Comparison of ENCODE assay signal across 30 mouse cellular contexts in the genomic region with DNA sequence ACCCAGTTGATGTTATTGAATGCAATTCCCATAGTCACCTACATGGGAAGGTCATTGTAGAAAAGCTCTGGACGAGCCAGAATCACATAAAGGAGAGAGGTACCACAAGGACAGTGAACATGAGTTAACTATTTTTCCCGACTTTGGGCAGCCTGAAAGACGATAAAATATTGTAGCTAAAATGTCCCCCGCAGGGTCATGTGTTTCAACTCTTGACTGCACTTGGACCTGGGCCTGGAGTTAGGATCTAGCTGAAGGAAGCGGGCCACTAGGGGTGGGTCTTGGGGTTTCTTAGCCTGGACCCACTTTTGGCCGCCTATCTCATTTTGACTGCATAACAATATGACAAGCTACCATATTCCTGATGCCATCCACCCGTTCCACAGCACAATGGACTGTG. TPM values are rescaled to one million over a fixed set of nuclear protein-coding genes. Genes with fewer than 3 reads are reported as not detected.
DNase-seq lines count a peak whose midpoint lies in the region; TF ChIP-seq lines count a peak whose summit lies in the region.
"Had no signal": no experiment of that assay in that cellular context is flagged by ENCODE, and none has a peak within 500 bp of the region (broad histone marks: within the 10 kb centered on the region; RNA-seq: fewer than 3 reads in every experiment).

No protein-coding gene starts in this region.

- peak; percentile 33 to 71 for DNase-seq in adrenal gland, adult (ENCODE audit: inconsistent age in 2 of 2, low spot score in 1 of 2)
- DNase-seq in adrenal gland, postnatal 10 days: no peak
- peak; percentile 15 for DNase-seq in adrenal gland, postnatal 14 days
- no peak for DNase-seq in adrenal gland, adult 18-20 months (ENCODE audit: low spot score in 2 of 2)
- peak; percentile 69 for DNase-seq in kidney, adult 2 months
- DNase-seq in kidney, adult 18-20 months: no peak
- DNase-seq in adrenal gland, postnatal 36 days: peak; percentile 16 to 20
- DNase-seq: cerebellum, adult 11-12 months; cerebellum, adult 9-10 months; cerebellum, postnatal 14 days; gastrocnemius, postnatal 10 days; gastrocnemius, postnatal 36 days; heart, postnatal 10 days; heart, postnatal 36 days had no signal

- TF ChIP-seq CTCF in kidney, adult 2 months (conservative IDR thresholded peaks at IDR 0.05; ENCODE audit: insufficient read depth, insufficient read length, low read depth, low read length): no peak

- no peak overlapping the region for H3K4me3 ChIP-seq in kidney, adult 2 months (ENCODE audit: insufficient read depth, low read depth, low read length)
- H3K4me3 ChIP-seq: forebrain, embryonic 10.5 days; forebrain, embryonic 13.5 days; heart, embryonic 12.5 days; heart, embryonic 15.5 days; hindbrain, embryonic 10.5 days; hindbrain, embryonic 13.5 days; intestine, embryonic 15.5 days had no signal

- WGBS in kidney, adult 2 months: 71% methylated on average over 7 of the region's 7 CpGs

- no peak for TF ChIP-seq POLR2A in kidney, adult 2 months (IDR thresholded peaks at IDR 0.05; ENCODE audit: low read depth, low read length)

- peaks cover 18% of the 10 kb centered on the region; the same call in 1 of the 2 replicates for H3K4me1 ChIP-seq in kidney, adult 2 months (ENCODE audit: control insufficient read depth, insufficient read depth, low read length)
- H3K4me1 ChIP-seq: forebrain, embryonic 10.5 days; forebrain, embryonic 13.5 days; hindbrain, embryonic 10.5 days; hindbrain, embryonic 13.5 days; intestine, embryonic 15.5 days had no signal

- H3K36me3 ChIP-seq in kidney, adult 2 months (ENCODE audit: control insufficient read depth, insufficient read depth, low read length): peaks cover 5% of the 10 kb centered on the region
- H3K36me3 ChIP-seq: forebrain, embryonic 10.5 days; heart, embryonic 12.5 days; heart, embryonic 15.5 days; hindbrain, embryonic 10.5 days; hindbrain, embryonic 13.5 days; intestine, embryonic 15.5 days had no signal

- H3K27ac ChIP-seq in kidney, adult 2 months (ENCODE audit: insufficient read depth, low read depth, low read length): peak overlapping the region; percentile 94
- H3K27ac ChIP-seq: forebrain, embryonic 10.5 days; forebrain, embryonic 13.5 days; heart, embryonic 15.5 days; hindbrain, embryonic 10.5 days; hindbrain, embryonic 13.5 days; intestine, embryonic 15.5 days had no signal

- H3K27me3 ChIP-seq in kidney, adult 2 months (replicated peaks; ENCODE audit: control insufficient read depth, insufficient read depth, low read length): no peaks in the 10 kb centered on the region
- H3K27me3 ChIP-seq: forebrain, embryonic 13.5 days; heart, embryonic 12.5 days; heart, embryonic 15.5 days; hindbrain, embryonic 13.5 days; intestine, embryonic 15.5 days had no signal

RNA-seq across cellular contexts. Expression of a gene that starts 32.1 kb away (rescaled TPM):
- not detected for total RNA-seq in adrenal gland, postnatal 10 days (2021)
- not detected in 2 replicates for total RNA-seq in adrenal gland, postnatal 14 days (2021)
- total RNA-seq in adrenal gland, adult 18-20 months (2021): not detected
- polyA plus RNA-seq in kidney, adult 2 months (2012; rRNA removed): not detected in 2 replicates
- not detected for total RNA-seq in adrenal gland, postnatal 36 days (2021)
- total RNA-seq: ES-E14; gastrocnemius, postnatal 36 days; granulocyte monocyte progenitor cell, adult 5-6 weeks had no signal
- polyA plus RNA-seq: activated CD4-positive, CD25-positive, alpha-beta regulatory T cell, adult 4 months; brain, embryonic 14.5 days; forebrain, embryonic 16.5 days; hindbrain, embryonic 16.5 days; intestine, embryonic 15.5 days had no signal

RNA-seq across cellular contexts. Expression of a gene that starts 42.0 kb away (rescaled TPM):
- not detected for total RNA-seq in adrenal gland, postnatal 10 days (2021)
- not detected in 2 replicates for total RNA-seq in adrenal gland, postnatal 14 days (2021)
- total RNA-seq in adrenal gland, adult 18-20 months (2021): not detected
- 0.31 and 0.54 TPM in 2 replicates for polyA plus RNA-seq in kidney, adult 2 months (2012; rRNA removed)
- not detected for total RNA-seq in adrenal gland, postnatal 36 days (2021)
- total RNA-seq: gastrocnemius, postnatal 10 days; granulocyte monocyte progenitor cell, adult 5-6 weeks; heart, adult 8-10 months; heart, postnatal 10 days; heart, postnatal 36 days had no signal
- polyA plus RNA-seq: activated CD4-positive, CD25-positive, alpha-beta regulatory T cell, adult 4 months; brain, embryonic 14.5 days; embryonic facial prominence, embryonic 14.5 days; forebrain, embryonic 13.5 days; forebrain, embryonic 16.5 days; heart, embryonic 15.5 days; hindbrain, embryonic 13.5 days; hindbrain, embryonic 16.5 days had no signal

RNA-seq across cellular contexts. Expression of a gene that starts 48.0 kb away (rescaled TPM):
- total RNA-seq in adrenal gland, postnatal 10 days (2021): not detected
- not detected in 2 replicates for total RNA-seq in adrenal gland, postnatal 14 days (2021)
- total RNA-seq in adrenal gland, adult 18-20 months (2021): not detected
- polyA plus RNA-seq in kidney, adult 2 months (2012; rRNA removed): not detected in 2 replicates
- not detected for total RNA-seq in adrenal gland, postnatal 36 days (2021)
- total RNA-seq: gastrocnemius, postnatal 10 days; granulocyte monocyte progenitor cell, adult 5-6 weeks; heart, adult 8-10 months; heart, postnatal 10 days; heart, postnatal 36 days had no signal
- polyA plus RNA-seq: activated CD4-positive, CD25-positive, alpha-beta regulatory T cell, adult 4 months; brain, embryonic 14.5 days; embryonic facial prominence, embryonic 11.5 days; forebrain, embryonic 10.5 days; forebrain, embryonic 13.5 days; forebrain, embryonic 16.5 days; heart, embryonic 15.5 days; hindbrain, embryonic 13.5 days; hindbrain, embryonic 16.5 days; intestine, embryonic 15.5 days had no signal

RNA-seq across cellular contexts. Expression of a gene that starts 53.7 kb away (rescaled TPM):
- not detected for total RNA-seq in adrenal gland, postnatal 10 days (2021)
- not detected in 2 replicates for total RNA-seq in adrenal gland, postnatal 14 days (2021)
- not detected for total RNA-seq in adrenal gland, adult 18-20 months (2021)
- 0.13 and 0.19 TPM in 2 replicates for polyA plus RNA-seq in kidney, adult 2 months (2012; rRNA removed)
- not detected for total RNA-seq in adrenal gland, postnatal 36 days (2021)
- total RNA-seq: gastrocnemius, postnatal 10 days; gastrocnemius, postnatal 36 days; granulocyte monocyte progenitor cell, adult 5-6 weeks; heart, adult 8-10 months; heart, postnatal 10 days; heart, postnatal 36 days had no signal
- polyA plus RNA-seq: activated CD4-positive, CD25-positive, alpha-beta regulatory T cell, adult 4 months; brain, embryonic 14.5 days; embryonic facial prominence, embryonic 11.5 days; embryonic facial prominence, embryonic 14.5 days; forebrain, embryonic 10.5 days; forebrain, embryonic 13.5 days; forebrain, embryonic 16.5 days; heart, embryonic 15.5 days; hindbrain, embryonic 10.5 days; hindbrain, embryonic 13.5 days; hindbrain, embryonic 16.5 days had no signal

RNA-seq across cellular contexts. Expression of a gene that starts 59.7 kb away (rescaled TPM):
- not detected for total RNA-seq in adrenal gland, postnatal 10 days (2021)
- total RNA-seq in adrenal gland, postnatal 14 days (2021): not detected in 2 replicates
- total RNA-seq in adrenal gland, adult 18-20 months (2021): not detected
- polyA plus RNA-seq in kidney, adult 2 months (2012; rRNA removed): not detected in 2 replicates
- not detected for total RNA-seq in adrenal gland, postnatal 36 days (2021)
- total RNA-seq: gastrocnemius, postnatal 10 days; granulocyte monocyte progenitor cell, adult 5-6 weeks; heart, adult 8-10 months; heart, postnatal 10 days; heart, postnatal 36 days had no signal
- polyA plus RNA-seq: activated CD4-positive, CD25-positive, alpha-beta regulatory T cell, adult 4 months; embryonic facial prominence, embryonic 11.5 days; embryonic facial prominence, embryonic 14.5 days; forebrain, embryonic 10.5 days; forebrain, embryonic 13.5 days; forebrain, embryonic 16.5 days; heart, embryonic 15.5 days; hindbrain, embryonic 13.5 days; hindbrain, embryonic 16.5 days; intestine, embryonic 15.5 days had no signal

Comparison
In these comparisons a context has a peak if more than half of its experiments do, and no peak if none do; other contexts are left out.
1. DNase-seq: peak in adrenal gland, adult (2 of 2), adrenal gland, postnatal 14 days (single experiment), kidney, adult 2 months (single experiment) and adrenal gland, postnatal 36 days (2 of 2); none in adrenal gland, postnatal 10 days (single experiment), adrenal gland, adult 18-20 months (0 of 2) and kidney, adult 18-20 months (single experiment).